Mouse (Mus musculus) limb, embryonic 14.5 days (tissue): ENCODE measurements around the gene Serpina12. TPM values are rescaled to one million over a fixed set of nuclear protein-coding genes. Genes with fewer than 3 reads are reported as not detected.

ENCODE experiments used
- ATAC-seq: fragments of 200-750 bp; cut with Nextera tagmentation; 2 replicates; pipeline ENCODE4 v1.8.0; 2017; ENCODE audit warnings: low read depth, moderate number of reproducible peaks, moderate TSS enrichment; ENCODE audit not compliant: low FRiP score
- DNase-seq: peaks from one replicate; pipeline ENCODE4 v3.0.0-alpha.2; 2015; ENCODE audit warnings: low spot score
- H3K27ac ChIP-seq: fragments of 300-500 bp; sonication (generic); replicated peaks from 2 replicates; pipeline ENCODE4 v1.5.1; 2014; ENCODE audit warnings: low read depth, mild to moderate bottlenecking, low read length, moderate library complexity, mixed read lengths
- H3K27me3 ChIP-seq: fragments of 300-500 bp; sonication (generic); 2 replicates; pipeline ENCODE4 v1.6.1; 2014; ENCODE audit warnings: low read length, mixed read lengths; ENCODE audit not compliant: control insufficient read depth, insufficient read depth
- H3K36me3 ChIP-seq: fragments of 300-500 bp; sonication (generic); 2 replicates; pipeline ENCODE4 v1.6.1; 2014; ENCODE audit warnings: mild to moderate bottlenecking, low read length, moderate library complexity, mixed read lengths; ENCODE audit not compliant: control insufficient read depth, insufficient read depth
- H3K4me1 ChIP-seq: fragments of 300-500 bp; sonication (generic); 2 replicates; pipeline ENCODE4 v1.6.1; 2014; ENCODE audit warnings: antibody characterized with exemption, low read length, mixed read lengths; ENCODE audit not compliant: control insufficient read depth, insufficient read depth
- H3K4me2 ChIP-seq: fragments of 300-500 bp; sonication (generic); replicated peaks from 2 replicates; pipeline ENCODE4 v1.6.1; 2014; ENCODE audit warnings: low read depth, mild to moderate bottlenecking, low read length, moderate library complexity; ENCODE audit not compliant: severe bottlenecking
- H3K4me3 ChIP-seq: fragments of 300-500 bp; sonication (generic); replicated peaks from 2 replicates; pipeline ENCODE4 v1.5.1; 2014; ENCODE audit warnings: low read length
- H3K9ac ChIP-seq: fragments of 300-500 bp; sonication (generic); 2 replicates; pipeline ENCODE4 v1.6.1; 2014; ENCODE audit warnings: mild to moderate bottlenecking, low read depth, low read length, moderate library complexity; ENCODE audit not compliant: severe bottlenecking
- H3K9me3 ChIP-seq: fragments of 300-500 bp; sonication (generic); 2 replicates; pipeline ENCODE4 v1.6.1; 2016; ENCODE audit warnings: low read length; ENCODE audit not compliant: control insufficient read depth
- POLR2A ChIP-seq: fragments of 200-500 bp; IDR thresholded peaks from 2 replicates; pipeline ENCODE4 v1.8.0; 2012; ENCODE audit warnings: inconsistent platforms, mild to moderate bottlenecking, moderate library complexity, borderline replicate concordance; ENCODE audit not compliant: insufficient read depth, insufficient read length; ENCODE audit errors: extremely low read depth
- WGBS: fragments of 180-500 bp; shearing (Covaris S2); extraction: QIAGEN DNeasy Blood & Tissue Kit; methylation state at CpG from one replicate; pipeline ENCODE4 v1.1.7; 2014; 5-methylcytosine and 5-hydroxymethylcytosine counted together
- polyA plus RNA-seq, 2 experiments: library from polyadenylated mRNA; depleted of rRNA in 1 of 2; stranded (reverse) in 1 of 2; unstranded in 1 of 2; fragments of >200 nt; fragmentation: Nextera tagmentation in 1 of 2; extraction: Ambion mirVana in 1 of 2; gene quantifications; 2 replicates each; pipeline versions ENCODE4 v1.2.1 to v1.2.3; 2012 to 2014

Serpina12 gene
- 0.03 TPM in 1 of 2 replicates, not detected in the other for polyA plus RNA-seq (2012; rRNA removed)
- polyA plus RNA-seq (2014; fragmentation: Nextera tagmentation; extraction: Ambion mirVana) = 0.06 TPM in 1 of 2 replicates, not detected in the other

DNA sequence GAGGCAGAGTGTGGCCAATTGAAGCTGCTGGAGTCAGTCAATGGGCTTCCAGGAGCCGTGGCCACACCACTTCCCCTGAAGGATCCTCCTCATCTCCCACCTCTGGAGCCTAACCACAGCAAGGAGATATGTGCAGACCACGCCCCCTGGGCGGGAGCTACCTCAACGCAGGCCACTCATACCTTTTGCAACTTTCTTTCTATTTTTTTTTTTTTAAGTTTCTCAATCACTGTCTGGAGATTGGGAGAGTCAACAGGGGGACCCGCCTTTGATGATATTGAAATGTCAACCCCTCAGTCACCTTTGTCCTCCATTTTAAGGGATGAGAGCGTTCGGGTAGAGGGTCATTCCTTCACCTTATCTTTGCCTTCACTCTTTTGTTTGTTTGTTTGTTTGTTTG, at the start of gene Serpina12:
TSS of gene Serpina12 (minus strand) at position 101 of the 400 bp plus-strand sequence.
- Histone ChIP-seq H3K9ac (no peak within 1 kb of the TSS), H3K4me1 (no peaks in the 10 kb centered on the region), H3K36me3 (no peaks in the 10 kb centered on the region), H3K27me3 (no peaks in the 10 kb centered on the region), H3K27ac (no peak within 1 kb of the TSS), H3K4me3 (no peak within 1 kb of the TSS), H3K9me3 (no peaks in the 10 kb centered on the region), H3K4me2 (no peak within 1 kb of the TSS)
- ATAC-seq (no peak), DNase-seq (no peak)
- TF ChIP-seq POLR2A = no peak
- WGBS = 87% methylated on average over 7 of the region's 7 CpGs

DNA sequence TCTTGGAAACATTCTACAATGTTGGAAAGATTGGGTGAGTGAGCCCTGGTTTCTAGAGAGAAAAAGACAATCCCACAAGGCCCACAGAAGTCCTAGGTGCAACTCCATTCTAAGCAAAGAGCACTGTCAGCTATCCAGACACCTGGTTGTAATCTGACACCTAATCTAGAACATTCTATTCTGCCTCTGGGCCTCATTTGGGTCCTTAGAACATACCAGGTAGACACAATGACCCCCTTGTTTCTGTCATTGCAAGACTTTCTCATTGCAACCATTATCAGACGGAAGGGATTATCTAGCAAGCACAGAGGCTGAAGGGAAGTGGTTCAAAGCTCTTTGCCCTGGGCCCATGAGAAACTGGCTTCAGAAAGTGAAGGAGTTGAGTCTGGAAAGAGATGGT, 47.1 kb upstream of the Serpina12 start:
- Histone ChIP-seq H3K4me2 (no peak overlapping the region), H3K27ac (no peak overlapping the region), H3K27me3 (no peaks in the 10 kb centered on the region), H3K36me3 (no peaks in the 10 kb centered on the region), H3K9me3 (no peaks in the 10 kb centered on the region), H3K4me3 (no peak overlapping the region), H3K9ac (no peak overlapping the region), H3K4me1 (no peaks in the 10 kb centered on the region)
- DNase-seq = no peak
- no peak for ATAC-seq
- 88% methylated on average over 1 of the region's 1 CpGs for WGBS
- TF ChIP-seq POLR2A = no peak

DNA sequence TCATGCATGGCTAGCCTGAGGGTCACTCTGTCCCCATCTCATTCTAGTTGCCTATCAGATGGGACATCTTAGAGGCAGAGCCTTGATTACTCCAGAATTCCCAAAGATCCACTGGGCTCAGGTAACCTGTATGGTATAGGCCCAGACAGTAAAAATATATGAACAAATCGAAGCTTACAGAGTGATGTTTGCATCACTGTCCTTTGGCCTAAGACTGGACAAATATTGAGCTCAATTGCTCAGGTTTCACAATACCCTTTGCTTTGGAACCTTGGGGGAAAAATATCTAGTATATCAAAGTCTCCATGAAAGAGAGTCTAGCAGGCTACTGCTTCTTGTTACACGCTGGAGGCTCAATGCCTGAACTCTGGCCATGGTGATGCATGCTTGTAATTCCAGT, 45.9 kb upstream of the Serpina12 start:
- H3K36me3 ChIP-seq = no peaks in the 10 kb centered on the region
- ATAC-seq (no peak), DNase-seq (no peak)
- no peak overlapping the region for H3K27ac ChIP-seq
- no peak overlapping the region for H3K4me3 ChIP-seq
- 80% methylated on average over 2 of the region's 2 CpGs for WGBS
- H3K9me3 ChIP-seq = no peaks in the 10 kb centered on the region
- TF ChIP-seq POLR2A = no peak
- H3K27me3 ChIP-seq = no peaks in the 10 kb centered on the region
- H3K4me1 ChIP-seq = no peaks in the 10 kb centered on the region
- no peak overlapping the region for H3K9ac ChIP-seq
- H3K4me2 ChIP-seq = no peak overlapping the region

DNA sequence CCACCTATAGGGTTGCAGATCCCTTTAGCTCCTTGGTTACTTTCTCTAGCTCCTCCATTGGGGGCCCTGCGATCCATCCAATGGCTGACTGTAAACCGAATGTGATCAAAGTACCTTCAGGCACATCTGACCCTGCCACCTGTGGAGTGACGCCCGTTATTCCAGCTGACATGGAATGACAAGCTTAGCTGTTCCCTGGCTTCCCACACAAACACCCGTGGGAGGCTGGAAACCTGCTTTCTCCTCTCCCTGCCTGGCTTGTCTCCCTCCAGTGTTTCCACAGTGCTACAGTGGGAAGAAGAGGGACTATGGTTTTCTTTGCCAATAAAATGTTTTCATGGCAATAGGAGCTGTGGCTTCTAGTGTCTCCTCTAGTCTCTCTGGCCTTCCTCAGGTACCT, 28.0 kb upstream of the Serpina12 start:
- Histone ChIP-seq H3K9me3 (no peaks in the 10 kb centered on the region), H3K27ac (no peak overlapping the region), H3K27me3 (no peaks in the 10 kb centered on the region), H3K4me3 (no peak overlapping the region), H3K4me1 (no peaks in the 10 kb centered on the region), H3K36me3 (no peaks in the 10 kb centered on the region), H3K4me2 (no peak overlapping the region), H3K9ac (no peak overlapping the region)
- TF ChIP-seq POLR2A = no peak
- no peak for ATAC-seq
- WGBS = 58% methylated on average over 5 of the region's 5 CpGs
- DNase-seq = no peak

DNA sequence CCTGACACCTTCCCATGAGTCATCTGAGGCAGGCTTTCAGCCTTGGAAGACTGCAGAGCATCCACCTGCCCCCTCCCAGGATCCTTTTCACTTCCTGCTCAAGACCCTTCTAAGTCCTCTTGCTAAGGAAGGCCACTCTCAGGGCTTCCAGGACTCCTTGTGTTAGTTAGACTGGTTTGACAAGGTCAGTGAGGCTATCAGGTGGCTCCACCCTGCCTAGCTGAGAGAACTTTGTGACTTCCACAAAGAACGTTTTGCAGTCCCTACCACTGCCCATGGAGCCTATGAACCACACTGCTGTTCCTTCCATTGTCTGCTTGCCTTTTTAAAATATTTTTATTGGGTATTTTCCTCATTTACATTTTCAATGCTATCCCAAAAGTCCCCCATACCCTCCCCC, 27.5 kb upstream of the Serpina12 start:
- H3K4me3 ChIP-seq = no peak overlapping the region
- no peak for TF ChIP-seq POLR2A
- ATAC-seq = no peak

DNA sequence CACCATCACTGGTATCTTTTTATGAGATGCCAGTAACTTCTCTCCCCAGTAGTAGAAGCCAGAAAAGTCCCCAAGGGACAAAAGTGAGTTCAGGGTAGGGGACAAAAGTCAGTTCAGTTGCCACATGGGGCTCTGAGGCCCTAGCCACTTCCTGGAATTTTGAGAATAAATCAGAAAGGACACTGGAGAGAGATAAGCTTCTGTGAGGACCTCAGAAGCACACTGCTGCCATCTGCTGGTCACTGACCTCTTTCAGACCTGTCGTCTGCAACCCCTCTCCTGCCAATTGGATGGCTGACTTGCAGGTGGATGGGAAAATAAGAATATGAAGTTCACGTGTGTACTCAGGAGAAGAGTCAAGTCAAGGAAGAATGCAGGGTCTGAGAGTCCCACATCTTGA, 25.4 kb upstream of the Serpina12 start:
- 4% methylated on average over 2 of the region's 2 CpGs for WGBS
- H3K4me2 ChIP-seq = no peak overlapping the region
- H3K27ac ChIP-seq = no peak overlapping the region
- no peaks in the 10 kb centered on the region for H3K36me3 ChIP-seq
- H3K27me3 ChIP-seq = no peaks in the 10 kb centered on the region
- H3K4me3 ChIP-seq = no peak overlapping the region
- ATAC-seq = peak; percentile 42; the same call in 1 of the 2 replicates
- H3K9ac ChIP-seq = no peak overlapping the region
- H3K9me3 ChIP-seq = no peaks in the 10 kb centered on the region
- no peaks in the 10 kb centered on the region for H3K4me1 ChIP-seq
- no peak for TF ChIP-seq POLR2A
- DNase-seq = peak; percentile 81

More for the DNA sequence above, 27.5 kb upstream of the Serpina12 start:
- Histone ChIP-seq H3K27ac (no peak overlapping the region), H3K4me1 (no peaks in the 10 kb centered on the region), H3K27me3 (no peaks in the 10 kb centered on the region), H3K9ac (no peak overlapping the region), H3K36me3 (no peaks in the 10 kb centered on the region), H3K9me3 (no peaks in the 10 kb centered on the region), H3K4me2 (no peak overlapping the region)
- 45% methylated on average over 1 of the region's 1 CpGs for WGBS
- no peak for DNase-seq
